Mouse (Mus musculus) ES-E14 (cell line): ENCODE results near the gene Xlr3a.

Source experiments
- CHD2 ChIP-seq: IDR thresholded peaks from 2 replicates; pipeline ENCODE4 v1.6.1; 2014; ENCODE audit warnings: mild to moderate bottlenecking, low read depth, low read length, inconsistent platforms
- HCFC1 ChIP-seq: IDR thresholded peaks from 2 replicates; pipeline ENCODE4 v1.6.1; 2012; ENCODE audit warnings: low read length, inconsistent platforms, borderline replicate concordance; ENCODE audit not compliant: insufficient read depth
- MAFK ChIP-seq: IDR thresholded peaks from 2 replicates; pipeline ENCODE4 v1.6.1; 2014; ENCODE audit warnings: mild to moderate bottlenecking, low read depth, low read length, inconsistent platforms; ENCODE audit not compliant: insufficient read depth
- ZC3H11A ChIP-seq: IDR thresholded peaks from 2 replicates; pipeline ENCODE4 v1.6.1; 2012; ENCODE audit warnings: low read depth, mild to moderate bottlenecking, inconsistent platforms, low read length, borderline replicate concordance
- ZNF384 ChIP-seq: IDR thresholded peaks from 2 replicates; pipeline ENCODE4 v1.6.1; 2012; ENCODE audit warnings: low read depth, low read length, inconsistent platforms

GRCm38 (mm10) chrX:73061528-73061927 is 35.4 kb downstream of the Xlr3a start:
- TF ChIP-seq MAFK (no peak), HCFC1 (no peak), ZC3H11A (no peak), ZNF384 (no peak), CHD2 (no peak)
